Mouse (Mus musculus): Measurements from ENCODE around the gene Nav2. TPM values are rescaled to one million over a fixed set of nuclear protein-coding genes. Genes with fewer than 3 reads are reported as not detected.

Gene Nav2
- total and polyA plus RNA-seq, 3 experiments, result 2.0 to 2.7 TPM; not detected in 1

GRCm38 (mm10) chr7:49369809-49370473, 461.4 kb downstream of the Nav2 start:
- H3K36me3 ChIP-seq (ENCODE audit: control insufficient read depth in 1 of 2, insufficient read depth in 2 of 2, low read length in 2 of 2), result peaks cover 0 to 6% of the 10 kb centered on the region in 2 experiments; a peak in 2 of 4 replicates

DNA sequence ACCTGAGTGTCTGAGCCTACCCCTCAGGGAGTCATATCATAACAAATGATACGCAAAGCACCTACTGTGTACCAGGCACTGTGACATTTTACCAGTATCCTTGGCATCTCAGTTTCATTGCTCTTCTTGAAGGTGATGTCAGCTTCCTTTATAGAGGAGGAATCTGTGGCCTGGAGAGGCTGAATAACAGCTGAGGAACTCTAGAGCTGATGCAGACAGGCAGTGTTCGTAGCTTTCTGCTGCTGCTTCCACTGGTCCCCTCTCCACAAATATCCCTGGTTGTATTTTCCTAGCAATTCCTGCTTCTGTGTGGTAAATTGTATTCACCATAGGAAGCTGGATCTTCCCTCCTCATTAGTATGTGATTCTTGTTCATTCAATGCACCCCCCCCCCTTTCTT, 462.8 kb downstream of the Nav2 start:
- Histone ChIP-seq H3K9ac (ENCODE audit: control insufficient read depth, low read depth, low read length, poor library complexity, severe bottlenecking) (no peak overlapping the region), H3K27me3 (ENCODE audit: control insufficient read depth in 1 of 2, insufficient read depth in 2 of 2, low read length in 2 of 2) (no peaks in the 10 kb centered on the region), H3K4me3 (ENCODE audit: control insufficient read depth in 1 of 2, insufficient read depth in 1 of 2, low read depth in 2 of 2, low read length in 2 of 2) (no peak overlapping the region), H3K4me1 (ENCODE audit: control insufficient read depth in 1 of 2, insufficient read depth in 2 of 2, low read length in 2 of 2) (peaks cover 3 to 9% of the 10 kb centered on the region in 2 experiments; a peak in 3 of 4 replicates), H3K9me3 (replicated peaks; ENCODE audit: insufficient read depth, low read length) (no peaks in the 10 kb centered on the region), H3K79me2 (ENCODE audit: control insufficient read depth, insufficient read depth, low read length, poor library complexity) (no peaks in the 10 kb centered on the region), H3K36me3 (ENCODE audit: control insufficient read depth in 1 of 2, insufficient read depth in 2 of 2, low read length in 2 of 2) (peaks cover 0 to 6% of the 10 kb centered on the region in 2 experiments; a peak in 2 of 4 replicates), H3K27ac (ENCODE audit: control insufficient read depth, low read depth, low read length) (no peak overlapping the region)
- DNase-seq (ENCODE audit: low read depth, low spot score), result no peak
- no peak for TF ChIP-seq ETS1 (IDR thresholded peaks at IDR 0.05; ENCODE audit: low read depth, low read length)
- TF ChIP-seq MAFK (IDR thresholded peaks at IDR 0.05; ENCODE audit: borderline replicate concordance, low read depth, low read length), result no peak
- TF ChIP-seq BHLHE40 (IDR thresholded peaks at IDR 0.05; ENCODE audit: borderline replicate concordance, low read depth, low read length), result no peak
- TF ChIP-seq HCFC1 (IDR thresholded peaks at IDR 0.05; ENCODE audit: low read depth, low read length), result no peak
- no peak for TF ChIP-seq POLR2AphosphoS2 (IDR thresholded peaks at IDR 0.05; ENCODE audit: low read length)
- TF ChIP-seq ZMIZ1 (IDR thresholded peaks at IDR 0.05; ENCODE audit: low read depth, low read length), result no peak
- TF ChIP-seq RCOR1 (IDR thresholded peaks at IDR 0.05; ENCODE audit: low read depth, low read length), result no peak
- no peak for TF ChIP-seq SMC3 (IDR thresholded peaks at IDR 0.05; ENCODE audit: low read depth, low read length)
- TF ChIP-seq MYC (IDR thresholded peaks at IDR 0.05; ENCODE audit: low read depth, low read length), result no peak
- TF ChIP-seq NRF1 (IDR thresholded peaks at IDR 0.05; ENCODE audit: insufficient read depth, low read depth, low read length, poor library complexity, severe bottlenecking), result no peak
- no peak for TF ChIP-seq MAX (IDR thresholded peaks at IDR 0.05; ENCODE audit: low read length)
- TF ChIP-seq UBTF (IDR thresholded peaks at IDR 0.05; ENCODE audit: borderline replicate concordance, insufficient read depth, low read depth, low read length), result no peak
- no peak for TF ChIP-seq ZKSCAN1 (IDR thresholded peaks at IDR 0.05; ENCODE audit: low read depth, low read length)
- no peak for TF ChIP-seq TBP (IDR thresholded peaks at IDR 0.05; ENCODE audit: low read depth, low read length)
- no peak for TF ChIP-seq TAL1 (IDR thresholded peaks at IDR 0.05; ENCODE audit: low read length)

More at GRCm38 (mm10) chr7:49369809-49370473, 461.4 kb downstream of the Nav2 start:
- Histone ChIP-seq H3K27me3 (ENCODE audit: control insufficient read depth in 1 of 2, insufficient read depth in 2 of 2, low read length in 2 of 2) (no peaks in the 10 kb centered on the region), H3K9ac (ENCODE audit: control insufficient read depth, low read depth, low read length, poor library complexity, severe bottlenecking) (no peak overlapping the region), H3K79me2 (ENCODE audit: control insufficient read depth, insufficient read depth, low read length, poor library complexity) (no peaks in the 10 kb centered on the region), H3K4me1 (ENCODE audit: control insufficient read depth in 1 of 2, insufficient read depth in 2 of 2, low read length in 2 of 2) (peaks cover 3 to 10% of the 10 kb centered on the region in 2 experiments; a peak in 3 of 4 replicates), H3K9me3 (replicated peaks; ENCODE audit: insufficient read depth, low read length) (no peaks in the 10 kb centered on the region), H3K27ac (ENCODE audit: control insufficient read depth, low read depth, low read length) (no peak overlapping the region), H3K4me3 (ENCODE audit: control insufficient read depth in 1 of 2, insufficient read depth in 1 of 2, low read depth in 2 of 2, low read length in 2 of 2) (no peak overlapping the region)
- DNase-seq (ENCODE audit: low read depth, low spot score), result no peak
- no peak for TF ChIP-seq MAZ (IDR thresholded peaks at IDR 0.05; ENCODE audit: low read depth, low read length)
- no peak for TF ChIP-seq ZC3H11A (IDR thresholded peaks at IDR 0.05; ENCODE audit: low read depth, low read length)
- no peak for TF ChIP-seq EP300 (IDR thresholded peaks at IDR 0.05; ENCODE audit: low read depth in 1 of 2, low read length in 2 of 2)
- TF ChIP-seq MXI1 (IDR thresholded peaks at IDR 0.05; ENCODE audit: low read depth, low read length), result no peak
- TF ChIP-seq ZKSCAN1 (IDR thresholded peaks at IDR 0.05; ENCODE audit: low read depth, low read length), result no peak
- no peak for TF ChIP-seq RCOR1 (IDR thresholded peaks at IDR 0.05; ENCODE audit: low read depth, low read length)
- TF ChIP-seq HCFC1 (IDR thresholded peaks at IDR 0.05; ENCODE audit: low read depth, low read length), result no peak
- TF ChIP-seq JUND (IDR thresholded peaks at IDR 0.05; ENCODE audit: low read depth, low read length), result no peak
- no peak for TF ChIP-seq ETS1 (IDR thresholded peaks at IDR 0.05; ENCODE audit: low read depth, low read length)
- no peak for TF ChIP-seq MYB (IDR thresholded peaks at IDR 0.05; ENCODE audit: low read depth, low read length)
- TF ChIP-seq UBTF (IDR thresholded peaks at IDR 0.05; ENCODE audit: borderline replicate concordance, insufficient read depth, low read depth, low read length), result no peak
- no peak for TF ChIP-seq TAL1 (IDR thresholded peaks at IDR 0.05; ENCODE audit: low read length)
- TF ChIP-seq CHD2 (IDR thresholded peaks at IDR 0.05; ENCODE audit: low read length), result no peak

Data from MEL (cell line).